Mouse (Mus musculus) midbrain, postnatal 0 days (tissue): ENCODE measurements around the gene Dync1h1. TPM values are rescaled to one million over a fixed set of nuclear protein-coding genes. Genes with fewer than 3 reads are reported as not detected.
"Not testable (repeated sequence)": the region's sequence is repeated elsewhere in the genome, so short reads cannot be mapped to it uniquely, and the experiment has no call there.

Experiments used
- ATAC-seq: fragments of 200-750 bp; cut with Nextera tagmentation; 2 replicates; pipeline ENCODE4 v1.8.0; 2017; ENCODE audit warnings: moderate number of reproducible peaks, mild to moderate bottlenecking, moderate TSS enrichment, moderate library complexity; ENCODE audit not compliant: low FRiP score
- DNase-seq: peaks from one replicate; pipeline ENCODE4 v3.0.0-alpha.2; 2015; ENCODE audit warnings: low spot score
- H3K27ac ChIP-seq: fragments of 300-500 bp; sonication (generic); 2 replicates; pipeline ENCODE4 v1.5.1; 2014; ENCODE audit warnings: low read depth, mild to moderate bottlenecking, low read length, mixed read lengths
- H3K27me3 ChIP-seq: fragments of 300-500 bp; sonication (generic); 2 replicates; pipeline ENCODE4 v1.6.1; 2014; ENCODE audit warnings: low read length, control low read depth, mixed read lengths; ENCODE audit not compliant: insufficient read depth
- H3K36me3 ChIP-seq: fragments of 300-500 bp; sonication (generic); 2 replicates; pipeline ENCODE4 v1.6.1; 2014; ENCODE audit warnings: low read length, control low read depth, mixed read lengths; ENCODE audit not compliant: insufficient read depth
- H3K4me1 ChIP-seq: fragments of 300-500 bp; sonication (generic); 2 replicates; pipeline ENCODE4 v1.6.1; 2014; ENCODE audit warnings: mild to moderate bottlenecking, control low read depth, antibody characterized with exemption, low read length, mixed read lengths; ENCODE audit not compliant: insufficient read depth
- H3K4me2 ChIP-seq: fragments of 300-500 bp; sonication (generic); 2 replicates; pipeline ENCODE4 v1.6.1; 2014; ENCODE audit warnings: low read depth, mild to moderate bottlenecking, low read length, mixed read lengths; ENCODE audit not compliant: poor library complexity, severe bottlenecking
- H3K4me3 ChIP-seq: fragments of 300-500 bp; sonication (generic); 2 replicates; pipeline ENCODE4 v1.5.1; 2014; ENCODE audit warnings: low read depth, mild to moderate bottlenecking, low read length, moderate library complexity
- H3K9ac ChIP-seq: fragments of 300-500 bp; sonication (generic); replicated peaks from 2 replicates; pipeline ENCODE4 v1.6.1; 2014; ENCODE audit warnings: mild to moderate bottlenecking, low read length, moderate library complexity, mixed read lengths; ENCODE audit not compliant: poor library complexity, severe bottlenecking
- H3K9me3 ChIP-seq: fragments of 300-500 bp; sonication (generic); 2 replicates; pipeline ENCODE4 v1.6.1; 2016; ENCODE audit warnings: low read length, control low read depth
- CTCF ChIP-seq: IDR thresholded peaks from 2 replicates; pipeline ENCODE4 v1.5.1; 2016; ENCODE audit warnings: antibody characterized with exemption, mild to moderate bottlenecking
- WGBS: fragments of 180-500 bp; shearing (Covaris S2); extraction: QIAGEN DNeasy Blood & Tissue Kit; methylation state at CpG from one replicate; pipeline ENCODE4 v1.1.7; 2014; 5-methylcytosine and 5-hydroxymethylcytosine counted together
- polyA plus RNA-seq: library from polyadenylated mRNA; unstranded; fragments of >200 nt; fragmentation: Nextera tagmentation; extraction: Ambion mirVana; gene quantifications from 2 replicates; pipeline ENCODE4 v1.2.1, GENCODE M21; 2015
- total RNA-seq: library from RNA; depleted of rRNA; stranded (reverse); fragments of >200 nt; gene quantifications from 2 replicates; pipeline ENCODE4 v1.2.3, GENCODE M21; 2014

The Dync1h1 gene
- total and polyA plus RNA-seq, 2 experiments from 2014 or later: 60.3 to 271 TPM

DNA sequence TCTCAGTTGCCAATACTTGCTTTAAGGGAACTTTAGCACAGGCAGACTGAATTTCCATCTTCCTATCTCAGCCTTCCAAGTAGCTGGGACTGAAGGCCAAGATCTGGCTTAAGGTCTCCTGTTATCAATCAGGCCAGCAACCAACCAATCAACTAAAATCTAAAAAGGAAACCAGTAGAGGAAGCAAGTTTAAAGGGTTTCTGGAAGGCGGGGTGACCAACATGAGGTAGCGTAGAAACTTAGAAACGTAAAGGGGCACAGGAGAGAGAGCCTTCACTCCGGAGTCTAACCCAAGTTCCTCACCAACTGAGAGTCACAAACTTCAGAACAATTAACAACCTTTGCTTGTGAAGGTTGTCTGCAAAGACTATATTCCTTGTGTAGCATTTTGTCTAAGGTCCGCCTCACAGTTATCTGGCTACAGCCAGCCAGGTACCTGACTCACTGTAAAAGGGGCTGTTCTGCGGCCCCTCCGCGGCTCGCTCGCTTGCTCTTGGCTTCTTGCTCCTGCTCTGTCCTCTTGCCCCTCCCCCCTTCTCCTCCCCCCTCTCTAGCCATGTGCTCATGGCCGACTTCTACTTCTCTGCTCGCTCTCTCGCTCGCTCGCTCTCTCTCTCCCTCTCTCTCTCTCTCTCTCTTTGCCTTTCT is 97.4 kb downstream of the Dync1h1 start:
- H3K27ac ChIP-seq: no peak overlapping the region
- H3K9me3 ChIP-seq: no peaks in the 10 kb centered on the region
- no peak overlapping the region for H3K9ac ChIP-seq
- 0 out of 2 replicates have a peak, but pooled peaks cover 5% of the 10 kb centered on the region for H3K36me3 ChIP-seq
- TF ChIP-seq CTCF: no peak
- H3K27me3 ChIP-seq: no peaks in the 10 kb centered on the region
- WGBS: 47% methylated on average over 15 of the region's 15 CpGs
- no peaks in the 10 kb centered on the region; the same call in 1 of the 2 replicates for H3K4me1 ChIP-seq
- no peak overlapping the region for H3K4me3 ChIP-seq
- ATAC-seq (no peak), DNase-seq (no peak)
- H3K4me2 ChIP-seq: no peak overlapping the region

DNA sequence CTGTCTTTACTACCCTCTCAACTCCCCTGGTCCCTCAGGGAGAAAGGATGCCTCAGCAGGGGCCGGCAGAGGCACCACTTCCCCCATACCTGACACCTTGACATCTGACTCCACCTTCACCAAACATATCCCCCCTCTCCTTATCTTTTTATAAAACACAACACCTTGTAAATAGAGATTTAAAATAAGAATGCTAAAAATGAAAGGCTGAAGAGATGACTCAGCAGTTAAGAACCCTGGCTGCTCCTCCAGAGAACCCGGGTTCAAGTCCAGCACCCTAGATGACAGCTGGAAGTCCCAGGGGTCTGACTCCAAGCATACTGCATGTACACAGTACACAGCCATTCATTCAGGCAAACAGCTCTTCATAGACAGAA is 97.9 kb downstream of the Dync1h1 start:
- ATAC-seq: no peak
- Histone ChIP-seq H3K4me1 (no peaks in the 10 kb centered on the region; the same call in 1 of the 2 replicates), H3K27me3 (no peaks in the 10 kb centered on the region), H3K9ac (no peak overlapping the region), H3K4me2 (no peak overlapping the region), H3K27ac (no peak overlapping the region), H3K4me3 (no peak overlapping the region), H3K36me3 (0 out of 2 replicates have a peak, but pooled peaks cover 5% of the 10 kb centered on the region), H3K9me3 (no peaks in the 10 kb centered on the region)
- TF ChIP-seq CTCF: no peak
- 52% methylated on average over 2 of the region's 2 CpGs for WGBS
- DNase-seq: no peak

DNA sequence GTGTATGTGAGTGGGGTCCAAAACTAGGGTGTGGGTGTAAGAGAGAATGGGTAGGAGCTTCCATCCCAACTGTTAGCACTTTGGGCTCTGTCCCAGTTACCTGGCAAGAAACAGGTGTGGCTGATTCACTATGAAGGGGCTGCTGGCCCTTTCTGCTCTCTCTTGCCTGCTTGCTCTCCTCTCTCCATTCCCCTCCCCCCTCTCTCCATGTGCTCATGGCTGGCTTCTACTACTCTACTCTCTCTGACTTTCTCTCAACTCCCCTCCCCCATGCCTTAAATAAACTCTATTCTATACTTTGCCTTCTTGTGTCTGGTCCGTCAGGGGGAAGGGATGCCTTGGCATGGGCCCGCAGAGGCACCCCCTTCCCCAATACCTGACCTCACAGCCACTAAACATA is 99.5 kb downstream of the Dync1h1 start:
- no peak overlapping the region for H3K4me2 ChIP-seq
- H3K36me3 ChIP-seq: no peaks in the 10 kb centered on the region
- no peaks in the 10 kb centered on the region; the same call in 1 of the 2 replicates for H3K4me1 ChIP-seq
- no peak overlapping the region for H3K4me3 ChIP-seq
- 64% methylated on average over 2 of the region's 2 CpGs for WGBS
- no peak for DNase-seq
- no peak for TF ChIP-seq CTCF
- H3K27ac ChIP-seq: no peak overlapping the region
- no peak for ATAC-seq
- no peak overlapping the region for H3K9ac ChIP-seq
- H3K27me3 ChIP-seq: no peaks in the 10 kb centered on the region
- no peaks in the 10 kb centered on the region for H3K9me3 ChIP-seq

DNA sequence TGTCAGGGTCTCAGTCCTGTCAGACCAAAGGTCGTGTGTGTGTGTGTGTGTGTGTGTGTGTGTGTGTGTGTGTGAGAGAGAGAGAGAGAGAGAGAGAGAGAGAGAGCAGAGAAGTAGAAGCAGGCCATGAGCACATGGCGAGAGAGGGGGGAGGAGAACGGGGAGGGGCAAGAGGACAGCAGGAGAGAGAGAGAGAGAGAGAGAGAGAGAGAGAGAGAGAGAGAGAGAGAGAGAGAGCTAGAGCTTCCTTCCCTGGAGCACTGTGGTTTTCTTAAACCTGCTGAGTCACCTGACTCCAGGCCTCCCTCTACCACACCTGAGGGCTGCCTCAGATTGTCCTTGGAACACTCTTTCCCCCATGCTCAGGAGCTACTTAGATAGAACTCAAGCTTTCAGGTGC is 100.1 kb downstream of the Dync1h1 start:
- not testable (repeated sequence) for H3K27me3 ChIP-seq, H3K27ac ChIP-seq, H3K36me3 ChIP-seq, H3K4me1 ChIP-seq, DNase-seq, H3K9ac ChIP-seq, H3K4me2 ChIP-seq, ATAC-seq, H3K9me3 ChIP-seq, H3K4me3 ChIP-seq
- WGBS: 36% methylated on average over 2 of the region's 3 CpGs

DNA sequence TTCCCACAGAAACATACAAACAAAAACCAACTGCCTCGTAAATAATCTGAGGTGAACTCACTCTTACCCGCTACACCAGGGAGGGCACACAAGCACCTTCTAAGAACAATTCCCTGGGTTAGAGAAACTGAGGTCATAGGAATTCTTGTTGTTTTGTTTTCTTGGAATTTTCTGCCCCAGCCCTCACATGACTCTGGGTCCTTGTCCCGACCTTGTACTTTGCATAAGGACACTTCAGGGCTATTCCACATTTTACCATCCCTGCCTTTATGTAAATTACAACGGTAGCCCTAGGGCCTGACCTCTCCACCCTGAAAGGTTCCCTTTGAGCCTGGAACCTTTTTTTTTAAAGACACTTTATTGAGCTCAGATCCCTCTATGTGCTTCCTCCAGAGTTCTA is 101.3 kb downstream of the Dync1h1 start, which contains the start of gene Hsp90aa1:
Gene Hsp90aa1 (minus strand): TSS at position 173 of the 400 bp plus-strand sequence.
- no peaks in the 10 kb centered on the region for H3K9me3 ChIP-seq
- H3K4me2 ChIP-seq: no peak within 1 kb of the TSS
- no peaks in the 10 kb centered on the region for H3K27me3 ChIP-seq
- H3K4me1 ChIP-seq: no peaks in the 10 kb centered on the region
- no peak for ATAC-seq
- 54% methylated on average over 4 of the region's 4 CpGs for WGBS
- DNase-seq: no peak
- no peaks in the 10 kb centered on the region for H3K36me3 ChIP-seq
- no peak within 1 kb of the TSS for H3K4me3 ChIP-seq
- no peak within 1 kb of the TSS for H3K9ac ChIP-seq
- TF ChIP-seq CTCF: no peak
- no peak within 1 kb of the TSS; the same call in 1 of the 2 replicates for H3K27ac ChIP-seq

DNA sequence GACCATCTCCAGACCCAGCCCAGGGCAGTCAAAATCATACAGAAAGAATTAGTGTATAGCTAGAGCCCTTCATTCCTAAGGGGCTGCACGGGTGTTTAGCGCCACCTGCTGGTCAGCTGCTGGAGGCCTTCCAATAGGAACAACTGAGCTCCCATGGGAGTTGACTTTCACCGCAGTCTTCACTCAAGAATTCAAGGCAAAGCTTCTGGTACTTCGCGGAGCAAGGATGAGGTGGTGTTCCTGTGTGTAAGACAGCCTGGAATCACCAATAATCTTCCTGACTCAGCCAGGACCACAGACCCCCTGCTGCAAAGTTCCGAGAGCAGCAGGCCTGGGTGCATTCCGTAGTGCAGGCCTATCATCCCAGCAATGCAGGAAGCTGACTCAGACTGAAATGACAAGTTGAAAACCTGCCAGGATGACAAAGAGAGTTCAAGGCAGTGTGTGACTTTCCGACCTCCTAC is 101.8 kb downstream of the Dync1h1 start:
- 33% methylated on average over 8 of the region's 8 CpGs for WGBS
- 0 out of 2 replicates have a peak, but pooled peaks have one; percentile 52 for ATAC-seq
- no peaks in the 10 kb centered on the region for H3K27me3 ChIP-seq
- TF ChIP-seq CTCF: peak; percentile 95
- peak; percentile 93 for DNase-seq
- H3K9me3 ChIP-seq: no peaks in the 10 kb centered on the region
- no peaks in the 10 kb centered on the region for H3K4me1 ChIP-seq
- no peak overlapping the region for H3K4me3 ChIP-seq
- H3K9ac ChIP-seq: no peak overlapping the region
- H3K4me2 ChIP-seq: no peak overlapping the region
- H3K36me3 ChIP-seq: no peaks in the 10 kb centered on the region
- H3K27ac ChIP-seq: no peak overlapping the region
